Mouse (Mus musculus): Measurements from ENCODE around the gene Bcl2a1d.
"Not testable (repeated sequence)": the region's sequence is repeated elsewhere in the genome, so short reads cannot be mapped to it uniquely, and the experiment has no call there.

GRCm38 (mm10) chr9:88732334-88732733 lies 620 bp upstream of the Bcl2a1d start:
- TF ChIP-seq GATA1, TAL1 (IDR thresholded peaks at IDR 0.05; ENCODE audit: low read length): not testable (repeated sequence)
